In the genomic region with DNA sequence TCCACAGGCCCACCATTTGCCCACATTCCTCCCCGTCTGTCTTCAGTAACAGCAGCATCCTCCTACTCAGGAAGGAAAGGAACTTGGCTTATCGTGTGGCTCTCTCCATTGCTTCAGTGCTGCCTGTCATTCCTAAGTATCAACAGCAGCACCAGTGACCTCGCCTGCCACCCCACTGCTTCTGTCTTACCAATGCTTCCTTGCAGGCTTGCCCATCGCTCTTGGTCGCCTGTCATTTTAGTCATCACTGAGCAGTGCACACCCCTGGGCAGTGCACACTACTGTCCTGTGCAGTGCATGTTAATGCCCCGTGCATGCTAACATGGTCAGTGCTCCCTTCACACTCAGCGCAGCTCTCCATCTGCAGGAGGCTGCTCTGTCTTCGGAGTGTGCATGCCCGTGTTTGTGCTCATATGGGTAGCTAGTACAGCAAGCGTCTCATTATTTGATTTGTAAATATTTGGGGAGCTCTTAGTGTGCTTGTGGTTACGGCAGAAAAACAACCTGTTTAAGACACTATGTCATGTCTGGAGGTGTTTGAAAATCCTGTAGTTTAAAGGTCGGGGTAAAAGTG, we compare ENCODE assay signal across 20 mouse cellular contexts. TPM values are rescaled to one million over a fixed set of nuclear protein-coding genes. Genes with fewer than 3 reads are reported as not detected.
DNase-seq lines count a peak whose midpoint lies in the region; ATAC-seq and TF ChIP-seq lines count a peak whose summit lies in the region.
"Had no signal": no experiment of that assay in that cellular context is flagged by ENCODE, and none has a peak within 500 bp of the region (broad histone marks: within the 10 kb centered on the region; RNA-seq: fewer than 3 reads in every experiment).

No protein-coding gene starts in this region.

- no peak for TF ChIP-seq EP300 in liver, postnatal 0 days (IDR thresholded peaks at IDR 0.05; ENCODE audit: low read depth)

- H3K4me2 ChIP-seq in heart, embryonic 13.5 days, result no peak overlapping the region
- H3K4me2 ChIP-seq in liver, postnatal 0 days (ENCODE audit: low read depth, low read length), result no peak overlapping the region; the same call in 1 of the 2 replicates
- no peak overlapping the region for H3K4me2 ChIP-seq in liver, embryonic 11.5 days
- H3K4me2 ChIP-seq: embryonic facial prominence, embryonic 15.5 days; limb, embryonic 15.5 days had no signal

- no peaks in the 10 kb centered on the region for H3K27me3 ChIP-seq in heart, embryonic 13.5 days (replicated peaks)
- no peaks in the 10 kb centered on the region for H3K27me3 ChIP-seq in liver, postnatal 0 days (ENCODE audit: insufficient read depth, low read length)
- H3K27me3 ChIP-seq in liver, embryonic 11.5 days (replicated peaks; ENCODE audit: control insufficient read depth, insufficient read depth, low read length), result no peaks in the 10 kb centered on the region
- H3K27me3 ChIP-seq: embryonic facial prominence, embryonic 15.5 days; limb, embryonic 15.5 days had no signal

- no peak for TF ChIP-seq CTCF in liver, postnatal 0 days (IDR thresholded peaks at IDR 0.05; ENCODE audit: low read depth)

- peaks cover 28% of the 10 kb centered on the region for H3K4me1 ChIP-seq in heart, embryonic 13.5 days
- H3K4me1 ChIP-seq in liver, postnatal 0 days (ENCODE audit: insufficient read depth), result peaks cover 25% of the 10 kb centered on the region
- H3K4me1 ChIP-seq in liver, embryonic 11.5 days (replicated peaks; ENCODE audit: control insufficient read depth, insufficient read depth, low read length), result peaks cover 18% of the 10 kb centered on the region

- no peaks in the 10 kb centered on the region for H3K9me3 ChIP-seq in heart, embryonic 13.5 days
- H3K9me3 ChIP-seq in liver, postnatal 0 days (ENCODE audit: low read length), result no peaks in the 10 kb centered on the region
- no peaks in the 10 kb centered on the region for H3K9me3 ChIP-seq in liver, embryonic 11.5 days (ENCODE audit: control insufficient read depth, low read length)
- H3K9me3 ChIP-seq: embryonic facial prominence, embryonic 15.5 days; limb, embryonic 15.5 days had no signal

- ATAC-seq in heart, embryonic 13.5 days (ENCODE audit: extremely low read depth, insufficient number of reproducible peaks, low FRiP score, low TSS enrichment), result no peak
- peak; percentile 48 for ATAC-seq in liver, postnatal 0 days
- ATAC-seq in liver, embryonic 11.5 days (replicated peaks; ENCODE audit: low FRiP score), result no peak
- ATAC-seq in erythroid progenitor cell, adult 5-6 weeks (replicated peaks; ENCODE audit: low FRiP score, poor library complexity, severe bottlenecking), result 0 out of 2 replicates have a peak, but pooled peaks have one; percentile 37

- peaks cover 4% of the 10 kb centered on the region; the same call in 1 of the 2 replicates for H3K36me3 ChIP-seq in heart, embryonic 13.5 days
- no peaks in the 10 kb centered on the region for H3K36me3 ChIP-seq in liver, postnatal 0 days (replicated peaks; ENCODE audit: insufficient read depth, low read length)
- no peaks in the 10 kb centered on the region for H3K36me3 ChIP-seq in liver, embryonic 11.5 days (ENCODE audit: control insufficient read depth, insufficient read depth, low read length)
- H3K36me3 ChIP-seq: embryonic facial prominence, embryonic 15.5 days; limb, embryonic 15.5 days had no signal

- H3K9ac ChIP-seq in heart, embryonic 13.5 days, result no peak overlapping the region
- no peak overlapping the region for H3K9ac ChIP-seq in liver, postnatal 0 days (replicated peaks)
- H3K9ac ChIP-seq in liver, embryonic 11.5 days (ENCODE audit: low read depth, low read length), result no peak overlapping the region
- H3K9ac ChIP-seq: embryonic facial prominence, embryonic 15.5 days; limb, embryonic 15.5 days had no signal

- WGBS in heart, embryonic 13.5 days, result 47% methylated on average over 12 of the region's 12 CpGs
- WGBS in liver, postnatal 0 days (ENCODE audit: insufficient replicate concordance), result 51% methylated on average over 12 of the region's 12 CpGs
- 57% methylated on average over 12 of the region's 12 CpGs for WGBS in liver, embryonic 11.5 days

- no peak overlapping the region for H3K4me3 ChIP-seq in heart, embryonic 13.5 days
- H3K4me3 ChIP-seq in liver, postnatal 0 days (ENCODE audit: low read depth, low read length), result no peak overlapping the region
- H3K4me3 ChIP-seq in liver, embryonic 11.5 days (ENCODE audit: low read depth, low read length), result no peak overlapping the region
- H3K4me3 ChIP-seq: embryonic facial prominence, embryonic 15.5 days; limb, embryonic 15.5 days had no signal

- 0 out of 2 replicates have a peak overlapping the region, but pooled peaks have one; percentile 17 for H3K27ac ChIP-seq in heart, embryonic 13.5 days (replicated peaks)
- no peak overlapping the region; the same call in 1 of the 2 replicates for H3K27ac ChIP-seq in liver, postnatal 0 days (ENCODE audit: low read depth)
- H3K27ac ChIP-seq in liver, embryonic 11.5 days (ENCODE audit: low read depth, low read length), result no peak overlapping the region
- H3K27ac ChIP-seq: embryonic facial prominence, embryonic 15.5 days; limb, embryonic 15.5 days had no signal

- DNase-seq in heart, adult 18-20 months, result no peak
- DNase-seq in liver, postnatal 0 days, result no peak
- no peak for DNase-seq in liver, embryonic 11.5 days (ENCODE audit: low spot score)
- DNase-seq in lung, postnatal 36 days, result peak; percentile 20
- DNase-seq in urinary bladder, adult 18-20 months (ENCODE audit: low spot score in 2 of 2), result no peak
- DNase-seq: adrenal gland, postnatal 36 days; cerebellum, adult 2 months; gastrocnemius, postnatal 36 days; spleen, adult 18-20 months; thymus, postnatal 14 days had no signal

RNA-seq across cellular contexts. Expression of a gene that starts 12.3 kb away (rescaled TPM):
- polyA plus RNA-seq in heart, embryonic 13.5 days (2015; fragmentation: Nextera tagmentation; extraction: Ambion mirVana), result 0.04 and 0.18 TPM in 2 replicates
- not detected for total RNA-seq in heart, adult 18-20 months (2021)
- polyA plus RNA-seq in liver, postnatal 0 days (2015; fragmentation: Nextera tagmentation; extraction: Ambion mirVana), result 0.05 TPM in 1 of 2 replicates, not detected in the other
- polyA plus RNA-seq in liver, embryonic 11.5 days (2014; fragmentation: Nextera tagmentation; extraction: Ambion mirVana), result 0.08 and 0.17 TPM in 2 replicates
- not detected in 2 replicates for total RNA-seq in erythroid progenitor cell, adult 5-6 weeks (2015; ENCODE audit: low replicate concordance)
- total RNA-seq in erythroid progenitor cell, adult 5-6 weeks (2017; ENCODE audit: low replicate concordance), result not detected in 2 replicates
- total RNA-seq: adrenal gland, postnatal 36 days; gastrocnemius, postnatal 36 days; hematopoietic stem cell, adult 5-6 weeks; layer of hippocampus, postnatal 14 days; left cerebral cortex, postnatal 10 days; midbrain, postnatal 0 days had no signal
- polyA plus RNA-seq: cerebellum, adult 2 months; frontal cortex, adult 2 months; large intestine, adult 2 months; midbrain, postnatal 0 days had no signal

Comparison
In these comparisons a context has a peak if more than half of its experiments do, and no peak if none do; other contexts are left out.
1. ATAC-seq: peak in liver, postnatal 0 days (single experiment) and erythroid progenitor cell, adult 5-6 weeks (single experiment); none in heart, embryonic 13.5 days (single experiment) and liver, embryonic 11.5 days (single experiment).